Mouse (Mus musculus): ENCODE data around the gene Tgfbr3.

DNA sequence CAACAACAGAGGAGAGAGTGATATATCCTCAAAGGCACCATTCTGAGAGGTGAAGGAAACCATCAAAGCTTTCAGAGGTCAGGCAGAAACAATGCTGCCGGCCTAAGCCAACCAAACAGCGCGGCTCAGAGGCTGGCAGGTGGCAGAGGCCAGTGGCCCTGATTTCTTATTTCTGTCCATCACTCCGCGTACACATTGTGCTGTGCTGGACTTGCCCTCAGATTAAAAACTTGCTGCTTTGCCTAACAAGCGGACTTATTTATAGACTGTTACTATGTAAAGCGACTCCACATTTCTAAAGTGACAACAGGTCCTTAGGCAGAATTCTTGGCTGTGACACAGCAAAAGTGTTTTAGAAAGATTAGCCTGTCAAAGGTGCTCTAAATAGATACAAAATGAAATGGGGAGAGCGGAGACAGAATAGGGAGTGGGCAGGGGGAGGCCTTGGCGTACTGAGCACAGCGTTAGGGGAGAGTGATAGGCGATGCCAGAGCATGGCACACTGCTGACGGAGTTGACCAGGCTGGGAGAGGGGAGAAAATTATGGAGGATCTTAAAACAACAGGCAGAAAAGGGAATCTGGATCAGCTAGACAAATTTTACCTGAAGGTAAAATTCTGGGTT is 227.1 kb downstream of the Tgfbr3 start:
- TF ChIP-seq CTCF (conservative IDR thresholded peaks at IDR 0.05; ENCODE audit: insufficient read depth, insufficient read length, low read depth, low read length): no peak
- TF ChIP-seq POLR2A (IDR thresholded peaks at IDR 0.05; ENCODE audit: low read depth, low read length): no peak

Data from kidney, adult 2 months (tissue).